Mouse (Mus musculus) c-Kit-positive CD71-positive TER-119-positive erythroid progenitor cells, embryonic 14.5 days (primary cell): ENCODE data around the gene Eomes.

ENCODE experiments used
- DNase-seq: peaks from one replicate; pipeline ENCODE4 v3.0.0-alpha.2; 2013; ENCODE audit warnings: low spot score

Eomes gene

GRCm38 (mm10) chr9:118477961-118478360 lies at the start of gene Eomes:
Eomes (plus strand) TSS chr9:118478212.
- DNase-seq, result no peak

- DNase-seq, result no peak
Measured at GRCm38 (mm10) chr9:118444809-118445208, 33.2 kb upstream of the Eomes start.

GRCm38 (mm10) chr9:118449336-118449735 lies 28.7 kb upstream of the Eomes start:
- DNase-seq, result no peak

DNA sequence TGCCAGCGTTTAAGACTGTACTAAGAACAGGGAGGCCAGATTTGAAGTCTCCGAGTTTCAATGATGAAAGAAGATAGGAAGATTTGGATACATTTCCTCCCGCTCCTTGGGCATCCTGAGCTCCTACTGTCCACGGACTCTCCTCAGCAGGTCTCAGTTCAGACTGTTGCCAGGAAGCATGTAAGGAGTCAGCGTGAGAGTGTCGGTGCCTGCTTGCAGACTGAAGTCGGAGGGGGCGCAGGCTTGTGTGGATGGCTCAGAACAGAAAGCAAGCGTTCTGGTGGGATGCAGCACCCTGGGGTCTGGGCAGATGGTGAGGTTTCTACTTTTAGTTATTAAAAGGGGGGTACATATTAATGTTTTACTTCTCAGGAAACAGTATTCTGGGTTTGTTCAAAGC lies 24.6 kb upstream of the Eomes start:
- DNase-seq, result no peak

GRCm38 (mm10) chr9:118455188-118455845 lies 22.7 kb upstream of the Eomes start:
- no peak for DNase-seq

DNA sequence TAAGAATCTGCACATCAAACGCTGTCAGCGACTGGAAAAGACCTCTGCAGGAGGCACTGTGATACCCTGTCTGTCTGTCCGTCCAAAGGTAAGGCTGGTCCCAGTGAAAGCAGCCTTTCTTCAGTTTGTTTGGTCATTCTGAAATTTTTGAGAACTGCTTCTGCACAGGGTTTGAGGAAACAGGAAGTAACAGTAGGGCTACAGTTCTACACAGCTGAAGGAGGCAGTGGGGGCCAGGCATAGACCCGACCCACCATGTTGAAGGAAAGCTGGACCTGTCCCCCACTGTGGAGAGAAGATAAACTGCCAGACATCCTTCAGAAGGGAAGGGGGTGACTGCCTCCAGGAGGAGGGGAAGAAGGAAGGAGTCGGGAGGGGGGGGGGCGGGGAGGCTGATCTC lies 21.6 kb upstream of the Eomes start:
- no peak for DNase-seq

DNA sequence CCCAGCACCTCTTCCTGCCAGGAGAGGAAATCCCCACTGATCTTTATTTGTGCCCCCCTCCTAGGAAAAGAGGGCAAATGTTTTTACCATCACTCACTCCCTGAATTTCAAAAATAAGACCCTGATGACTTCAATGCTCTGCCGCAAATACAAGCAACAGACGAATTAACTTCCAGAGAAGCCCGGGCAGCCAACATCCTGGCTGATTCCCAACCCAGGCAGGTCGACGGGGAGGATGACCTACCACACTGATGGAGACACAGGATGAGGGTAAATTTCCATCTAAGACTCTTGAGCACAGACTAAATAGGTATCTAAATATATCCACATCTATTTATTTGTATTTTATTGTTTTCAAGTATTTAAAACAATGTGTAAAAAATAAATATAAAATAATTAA lies 20.0 kb upstream of the Eomes start:
- DNase-seq, result no peak

GRCm38 (mm10) chr9:118464031-118464430 lies 14.0 kb upstream of the Eomes start:
- no peak for DNase-seq

DNA sequence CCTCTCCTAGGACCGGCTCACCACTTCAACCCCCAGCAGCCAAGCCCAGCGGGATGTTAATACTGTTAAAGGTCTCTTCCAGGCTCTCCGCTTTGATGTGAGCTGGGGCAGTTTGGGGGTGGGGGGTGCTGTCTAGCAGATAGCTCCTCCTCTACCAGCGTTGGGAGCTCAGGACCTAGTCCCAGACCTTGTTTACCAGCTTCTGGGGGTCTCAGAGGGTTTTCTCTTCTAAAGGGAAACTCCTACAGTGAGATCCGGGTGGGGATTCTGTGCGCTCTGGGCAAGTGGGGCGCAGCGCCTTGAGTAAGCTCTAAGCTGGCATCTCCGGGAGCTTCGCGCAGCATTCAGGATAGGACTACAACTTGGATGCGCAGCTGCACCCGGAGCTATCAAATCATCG lies 9.7 kb upstream of the Eomes start:
- no peak for DNase-seq

- no peak for DNase-seq
Measured at GRCm38 (mm10) chr9:118469272-118469671, 8.7 kb upstream of the Eomes start.

- DNase-seq, result no peak
Measured at GRCm38 (mm10) chr9:118471296-118471695, 6.7 kb upstream of the Eomes start.

GRCm38 (mm10) chr9:118476211-118476765 lies 1.7 kb upstream of the Eomes start:
- DNase-seq, result no peak

- DNase-seq, result no peak
Measured at GRCm38 (mm10) chr9:118476766-118477271, 1.2 kb upstream of the Eomes start.

GRCm38 (mm10) chr9:118477281-118477931 lies 606 bp upstream of the Eomes start:
- DNase-seq, result no peak

DNA sequence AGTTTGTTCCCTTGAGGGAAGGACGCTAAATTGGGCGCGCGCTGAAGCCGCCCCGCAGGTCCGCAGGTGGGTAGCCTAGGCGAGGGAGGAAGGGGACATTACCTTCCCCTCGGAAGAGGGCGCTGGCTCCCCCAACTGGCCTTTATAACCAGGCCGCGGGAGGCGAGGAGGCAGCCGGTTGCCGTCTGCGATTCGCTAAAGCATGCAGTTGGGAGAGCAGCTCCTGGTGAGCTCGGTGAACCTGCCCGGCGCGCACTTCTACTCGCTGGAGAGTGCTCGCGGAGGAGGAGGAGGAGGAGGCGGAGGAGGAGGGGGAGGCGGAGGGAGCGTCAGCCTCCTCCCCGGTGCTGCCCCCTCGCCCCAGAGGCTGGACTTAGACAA lies 436 bp downstream of the Eomes start:
- DNase-seq, result no peak

GRCm38 (mm10) chr9:118478839-118479507 lies 961 bp downstream of the Eomes start:
- DNase-seq, result no peak

GRCm38 (mm10) chr9:118479508-118480291 lies 1.7 kb downstream of the Eomes start:
- DNase-seq, result no peak

DNA sequence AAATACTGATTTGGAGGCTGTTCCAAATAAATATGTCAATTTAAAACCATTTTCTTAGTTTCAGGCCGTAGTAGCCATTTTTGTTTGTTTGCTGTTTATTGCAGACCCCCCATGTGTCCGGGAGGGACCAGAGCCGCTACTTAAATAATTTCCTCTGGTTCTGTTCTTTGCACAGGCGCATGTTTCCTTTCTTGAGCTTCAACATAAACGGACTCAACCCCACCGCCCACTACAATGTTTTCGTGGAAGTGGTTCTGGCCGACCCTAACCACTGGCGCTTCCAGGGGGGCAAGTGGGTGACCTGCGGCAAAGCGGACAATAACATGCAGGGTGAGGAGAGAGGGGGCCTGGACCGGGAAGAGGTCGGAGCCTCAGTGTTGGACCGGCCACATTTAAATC lies 2.3 kb downstream of the Eomes start:
- DNase-seq, result no peak

- no peak for DNase-seq
Measured at GRCm38 (mm10) chr9:118482210-118482609, 4.2 kb downstream of the Eomes start.

GRCm38 (mm10) chr9:118486361-118487095 lies 8.5 kb downstream of the Eomes start:
- no peak for DNase-seq

- no peak for DNase-seq
Measured at GRCm38 (mm10) chr9:118487096-118487395, 9.0 kb downstream of the Eomes start.

GRCm38 (mm10) chr9:118487636-118488035 lies 9.6 kb downstream of the Eomes start:
- DNase-seq, result no peak
